Mouse (Mus musculus): ENCODE results near the gene Tspan7.
A peak's percentile ranks its signal among the peaks of the same experiment; 100 is the strongest.

Gene Tspan7

DNA sequence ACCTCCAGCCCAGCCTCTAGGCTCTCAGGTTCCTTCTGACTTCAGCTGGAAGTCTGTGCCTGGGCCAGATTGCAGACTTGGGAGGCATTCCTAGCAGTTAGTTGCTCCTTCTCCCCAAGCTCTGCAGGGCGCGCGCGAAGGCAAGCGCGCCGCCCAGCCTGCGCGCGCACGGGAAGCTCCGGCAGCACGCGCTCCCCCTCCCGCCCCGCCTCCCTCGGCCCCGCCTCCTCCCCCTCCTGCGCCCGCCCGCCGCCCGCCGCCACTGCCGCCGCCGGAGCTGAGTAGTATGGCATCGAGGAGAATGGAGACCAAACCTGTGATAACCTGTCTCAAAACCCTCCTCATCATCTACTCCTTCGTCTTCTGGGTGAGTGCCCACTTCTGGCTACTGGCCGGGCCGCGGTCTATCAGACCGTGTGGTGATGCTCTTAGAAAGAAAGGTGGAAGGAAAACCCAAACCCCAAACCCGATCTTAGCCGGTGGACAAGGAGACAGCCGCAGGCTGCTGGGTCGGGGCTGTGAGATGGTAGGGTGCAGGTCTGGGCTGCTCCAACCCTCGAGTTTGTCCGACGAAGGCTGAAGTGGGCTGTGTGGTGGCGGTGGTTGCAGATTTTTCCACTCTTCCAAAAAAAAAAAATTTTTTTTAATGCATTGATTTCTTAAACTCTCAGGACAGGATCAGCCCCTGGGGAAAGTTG, at the start of gene Tspan7:
TSS of gene Tspan7 (plus strand) at position 287 of the 698 bp plus-strand sequence.
- DNase-seq (ENCODE audit: low read depth, low spot score), result no peak

DNA sequence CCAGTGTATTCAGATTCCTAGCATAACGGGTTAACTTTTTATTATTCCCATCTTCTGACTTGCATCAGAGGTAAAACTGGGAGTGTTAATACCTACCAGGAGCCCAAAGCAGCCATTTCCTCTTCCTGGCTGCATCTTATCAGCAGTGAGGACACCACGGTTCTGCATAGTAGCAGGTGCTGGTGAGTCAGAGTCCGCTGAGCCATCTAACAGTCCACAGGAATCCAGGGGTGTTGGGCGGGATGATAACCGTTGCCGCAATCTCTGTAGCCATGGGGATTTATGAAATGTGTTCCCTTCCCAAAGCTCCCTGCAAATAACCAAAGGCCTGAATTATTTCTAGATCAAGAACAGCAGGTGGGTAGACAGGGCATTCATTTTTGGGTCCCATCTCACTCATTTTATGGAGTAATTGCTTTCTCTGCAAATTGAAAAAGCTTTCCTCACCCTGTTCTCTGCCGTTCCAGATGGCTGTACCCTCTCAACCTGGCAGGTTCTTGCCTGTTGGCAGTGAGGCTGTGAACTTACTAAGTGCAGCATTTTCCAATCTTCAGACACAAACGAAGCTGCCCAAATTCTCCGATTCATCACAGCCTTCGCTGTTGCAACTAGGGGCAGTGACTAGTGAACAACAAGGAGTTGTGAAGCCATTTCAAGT, 35.5 kb upstream of the Tspan7 start:
- DNase-seq (ENCODE audit: low read depth, low spot score), result no peak

DNA sequence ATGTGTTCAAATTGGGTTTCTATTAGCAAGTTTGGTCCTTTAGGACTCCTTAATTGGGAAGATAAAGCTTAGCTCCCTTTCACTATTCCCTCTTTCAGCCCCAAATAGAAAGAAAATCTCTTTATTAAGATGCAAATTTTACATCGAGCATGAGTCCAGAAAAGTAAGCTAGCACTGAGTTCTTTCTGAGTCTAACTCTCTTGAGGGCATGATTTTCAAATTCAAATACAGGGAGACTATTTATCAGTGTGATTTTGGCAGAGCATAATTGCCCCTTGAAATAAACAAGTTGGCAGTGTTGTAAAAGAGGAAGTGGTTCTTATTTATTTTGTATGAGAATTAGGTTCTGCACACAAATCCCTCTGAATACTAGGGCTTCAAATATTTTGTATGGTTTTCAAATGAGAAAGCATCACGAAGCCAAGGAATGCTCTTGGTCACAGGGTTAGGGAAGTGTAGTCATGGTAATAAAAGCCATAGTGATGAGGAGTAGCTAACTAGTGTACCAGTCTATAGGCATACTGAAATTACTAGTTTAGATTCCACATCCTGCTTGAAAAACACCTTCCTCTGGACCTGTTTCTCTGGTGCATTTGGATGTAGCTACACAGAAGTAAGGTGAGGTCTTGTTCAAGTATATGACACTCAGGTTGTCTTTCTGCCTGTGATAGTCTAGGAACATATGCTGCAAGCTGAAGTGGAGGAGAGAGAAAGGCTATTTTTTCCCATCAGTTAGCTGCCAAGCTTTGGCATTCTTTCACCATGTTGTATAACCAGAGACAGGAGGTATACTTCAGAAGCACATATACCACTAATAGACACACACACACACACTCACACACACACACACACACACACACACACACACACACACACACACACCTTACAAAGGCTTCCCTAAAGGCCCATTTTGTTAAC, 34.6 kb upstream of the Tspan7 start:
- DNase-seq (ENCODE audit: low read depth, low spot score), result peak; percentile 66

DNA sequence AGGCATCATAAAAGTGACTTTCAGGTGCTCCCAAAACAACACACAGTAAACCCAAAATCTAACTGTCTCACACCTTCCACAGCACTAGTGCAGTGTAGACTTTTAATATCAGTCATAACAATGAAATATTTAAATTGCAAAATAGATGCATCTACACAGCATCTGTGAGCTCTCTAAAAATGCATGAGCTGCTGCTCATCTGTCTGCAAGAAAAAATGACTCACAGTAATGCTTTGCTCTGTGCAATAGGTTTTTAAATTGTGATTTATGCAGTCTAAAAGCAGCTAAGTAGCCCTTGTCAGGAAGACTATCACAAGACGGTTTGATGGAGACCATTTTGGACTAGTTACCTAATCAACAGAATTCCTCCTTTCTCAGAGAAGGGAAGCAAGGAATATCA, 31.2 kb upstream of the Tspan7 start:
- DNase-seq (ENCODE audit: low read depth, low spot score), result no peak

DNA sequence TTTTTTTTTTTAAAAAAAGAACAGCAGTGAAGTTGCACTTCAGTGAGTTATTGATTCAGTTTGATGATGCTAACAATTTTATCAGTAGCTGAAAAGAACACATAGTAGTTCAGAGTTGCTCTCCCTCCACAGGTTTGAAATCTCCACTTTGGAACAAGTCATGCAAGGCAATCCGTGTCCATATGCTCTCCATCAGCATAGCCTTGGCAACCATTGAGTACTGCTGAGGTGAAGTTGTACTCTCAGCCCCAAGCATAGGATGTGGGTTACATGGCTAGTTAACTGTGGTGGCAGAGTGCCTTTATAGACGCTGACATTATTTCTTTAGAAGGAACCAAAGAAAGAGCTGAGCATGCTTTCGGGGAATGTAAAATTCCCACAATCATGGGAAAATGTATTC, 27.7 kb upstream of the Tspan7 start:
- DNase-seq (ENCODE audit: low read depth, low spot score), result no peak

DNA sequence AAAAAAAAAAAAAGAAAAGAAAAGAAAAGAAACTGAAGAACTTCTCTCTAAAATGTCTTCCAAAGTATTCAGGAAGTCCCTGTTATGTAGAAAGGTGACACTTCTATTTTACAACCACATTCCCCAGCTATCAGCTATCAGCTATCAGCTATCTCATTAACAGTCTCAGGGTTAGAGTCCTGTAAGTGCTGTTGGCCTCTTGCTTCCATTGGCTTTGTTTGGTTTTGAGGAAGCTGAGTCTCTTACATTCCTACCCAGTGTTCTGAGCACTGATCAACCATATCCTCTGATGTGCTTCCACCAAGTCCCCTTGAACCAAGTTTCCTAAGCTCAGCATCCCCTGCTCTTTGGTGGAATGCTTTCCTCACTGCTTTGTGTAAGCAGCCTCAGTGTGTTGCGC, 7.9 kb upstream of the Tspan7 start:
- no peak for DNase-seq (ENCODE audit: low read depth, low spot score)

DNA sequence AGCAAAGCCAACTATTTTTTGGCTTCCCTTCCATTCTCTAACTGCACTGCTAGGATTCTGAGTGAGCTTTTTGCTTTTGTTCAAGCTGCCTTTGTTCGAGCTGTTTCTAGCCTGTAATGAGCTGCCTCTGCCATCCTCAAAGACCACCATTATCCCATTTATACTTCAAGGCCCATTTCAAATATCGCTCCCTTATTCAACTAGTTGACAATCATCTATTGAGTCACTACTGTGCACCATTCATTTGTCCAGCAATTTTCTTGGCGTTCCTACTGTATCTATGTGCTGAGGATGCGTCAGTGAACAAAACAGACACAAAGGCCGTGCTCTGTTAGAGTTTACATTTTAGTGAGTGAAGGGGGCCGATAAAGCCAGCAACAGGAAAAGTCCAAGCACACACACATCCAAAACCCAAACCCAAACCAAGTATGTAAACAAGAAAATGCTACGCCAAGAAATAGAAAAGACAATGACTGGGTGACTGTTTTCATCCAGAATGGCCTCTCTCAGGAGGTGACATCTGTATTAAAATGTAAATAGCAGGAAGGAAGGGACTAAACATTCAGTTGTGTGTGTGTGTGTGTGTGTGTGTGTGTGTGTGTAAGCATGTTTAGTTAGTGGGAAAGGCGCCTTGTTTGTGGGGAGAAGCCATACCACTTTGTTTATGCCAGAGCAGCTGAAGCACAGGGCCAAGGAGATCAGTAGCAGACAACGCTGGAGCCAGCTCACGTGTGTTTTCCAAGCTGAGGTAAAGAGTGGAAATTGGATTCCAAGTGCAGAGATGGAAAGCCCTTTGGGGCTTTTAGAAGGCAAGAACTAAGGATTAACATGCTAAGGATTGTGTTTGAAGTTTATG, 5.7 kb upstream of the Tspan7 start:
- DNase-seq (ENCODE audit: low read depth, low spot score), result peak; percentile 26

DNA sequence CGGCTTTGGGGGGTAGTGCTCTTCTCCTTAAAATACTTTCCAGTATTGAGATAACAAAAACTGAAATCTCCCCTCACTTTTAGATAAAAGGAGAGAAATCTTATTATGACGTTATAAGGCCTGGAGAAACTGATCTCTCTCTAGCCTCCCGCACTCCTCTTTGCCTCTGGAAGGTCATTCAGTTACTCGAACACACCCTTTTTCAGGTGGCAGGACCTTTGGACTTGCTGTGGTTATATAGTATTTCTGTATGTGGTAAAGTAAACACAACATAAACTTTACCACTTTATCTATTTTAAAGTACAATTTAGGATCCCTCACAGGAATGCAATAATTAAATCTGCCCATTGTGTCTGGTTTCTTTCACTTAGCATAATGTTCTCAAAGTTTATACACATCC, 5.0 kb upstream of the Tspan7 start:
- DNase-seq (ENCODE audit: low read depth, low spot score), result no peak

DNA sequence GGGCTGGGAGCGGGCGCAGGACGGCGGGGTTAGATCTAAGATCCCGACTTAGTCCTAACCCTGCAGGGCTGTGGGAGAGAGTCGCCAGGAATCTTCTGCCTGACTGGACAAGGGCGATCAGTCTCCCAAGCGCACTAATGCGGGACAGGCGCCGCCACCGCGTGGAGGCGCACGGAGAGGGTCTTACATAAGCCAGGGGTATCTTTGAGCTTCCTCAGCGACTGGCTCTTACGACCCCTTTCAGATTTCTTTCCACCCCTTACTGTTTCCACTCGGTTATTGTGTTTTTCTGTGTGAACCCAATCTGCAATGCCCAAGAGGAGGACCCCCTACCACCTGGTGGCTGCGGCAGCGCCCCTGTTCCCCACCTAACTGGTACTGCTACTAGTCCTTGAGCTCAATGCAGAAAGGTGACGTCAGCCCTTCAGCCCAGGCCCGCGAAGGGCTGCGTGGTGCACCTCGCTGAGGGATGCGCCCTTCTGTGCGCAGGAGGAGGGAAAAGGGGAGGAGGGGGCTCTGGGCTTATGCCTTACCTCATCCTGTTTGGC, 780 bp downstream of the Tspan7 start:
- DNase-seq (ENCODE audit: low read depth, low spot score), result peak; percentile 61

DNA sequence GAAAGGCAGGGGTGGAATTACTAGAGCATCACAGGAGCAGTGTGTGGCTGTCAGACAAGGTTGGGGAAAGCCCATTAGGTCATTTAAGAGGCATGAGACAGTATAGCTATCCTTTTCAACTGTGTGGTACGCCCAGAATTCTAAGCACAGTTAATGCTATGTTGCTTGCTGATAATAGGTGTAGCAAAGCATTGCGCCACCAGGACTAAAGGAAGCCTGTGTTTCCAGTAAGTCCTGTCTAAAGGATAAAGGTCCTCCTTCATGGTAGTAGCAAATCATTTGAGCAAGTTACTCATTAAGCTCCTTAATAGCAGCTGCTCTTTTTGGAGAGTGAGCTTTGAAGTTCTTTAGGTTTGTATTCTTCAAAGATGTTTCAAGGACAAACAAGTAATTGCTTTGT, 13.6 kb downstream of the Tspan7 start:
- no peak for DNase-seq (ENCODE audit: low read depth, low spot score)

DNA sequence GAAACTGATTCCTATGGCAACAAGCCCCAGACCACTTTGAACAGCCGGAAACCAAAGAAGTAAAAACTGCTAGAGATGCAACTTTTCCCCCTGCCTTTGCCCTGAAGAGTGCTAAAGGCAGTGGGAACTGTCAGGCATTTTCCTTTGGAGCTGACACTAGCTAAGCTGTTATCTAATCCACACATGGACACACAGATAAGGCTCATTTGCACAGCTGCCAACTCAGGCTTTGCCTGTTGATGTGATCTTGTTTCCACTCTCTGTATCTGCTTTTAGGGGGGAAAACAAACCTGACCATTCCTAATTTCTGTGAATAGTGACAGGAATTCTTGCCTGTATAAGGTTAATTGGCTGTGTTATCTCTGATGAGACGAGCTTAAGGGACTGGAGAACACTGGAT, 17.7 kb downstream of the Tspan7 start:
- DNase-seq (ENCODE audit: low read depth, low spot score), result no peak

DNA sequence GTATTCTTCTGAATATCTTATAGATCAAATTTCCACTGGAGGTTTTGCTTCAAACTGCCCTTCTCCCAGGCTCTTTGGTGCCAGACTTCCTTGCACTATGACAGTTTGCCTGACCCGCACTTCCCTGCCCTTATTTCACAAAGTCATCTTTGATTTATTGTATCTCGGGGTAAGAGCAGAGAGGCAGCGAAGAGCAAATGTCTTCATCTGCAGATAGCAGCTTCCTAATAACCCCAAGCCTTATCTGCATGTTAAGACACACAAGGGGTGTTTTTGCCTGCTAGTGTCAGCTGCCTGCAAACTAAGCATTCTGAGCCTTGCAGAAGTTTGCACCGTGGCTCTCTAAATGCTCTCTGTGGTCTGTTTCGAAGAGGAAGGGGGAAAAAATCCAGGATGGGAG, 29.5 kb downstream of the Tspan7 start:
- no peak for DNase-seq (ENCODE audit: low read depth, low spot score)

DNA sequence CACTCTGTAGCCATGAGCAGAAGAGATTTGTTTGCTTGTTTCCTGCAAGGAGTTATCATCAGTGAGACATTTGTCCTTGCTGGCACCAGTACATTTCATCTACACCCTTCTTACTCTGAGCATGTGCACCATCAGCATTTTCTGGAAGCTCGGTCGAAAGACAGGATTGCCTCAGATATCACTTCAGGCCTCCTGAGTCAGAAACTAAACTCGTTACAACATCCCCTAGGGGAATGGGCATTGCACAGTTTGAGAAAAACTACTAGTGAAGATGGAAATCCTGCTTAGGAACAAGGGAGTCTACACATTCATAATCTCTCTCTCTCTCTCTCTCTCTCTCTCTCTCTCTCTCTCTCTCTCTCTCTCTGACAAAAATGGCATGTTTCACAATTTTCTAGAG, 30.0 kb downstream of the Tspan7 start:
- no peak for DNase-seq (ENCODE audit: low read depth, low spot score)

DNA sequence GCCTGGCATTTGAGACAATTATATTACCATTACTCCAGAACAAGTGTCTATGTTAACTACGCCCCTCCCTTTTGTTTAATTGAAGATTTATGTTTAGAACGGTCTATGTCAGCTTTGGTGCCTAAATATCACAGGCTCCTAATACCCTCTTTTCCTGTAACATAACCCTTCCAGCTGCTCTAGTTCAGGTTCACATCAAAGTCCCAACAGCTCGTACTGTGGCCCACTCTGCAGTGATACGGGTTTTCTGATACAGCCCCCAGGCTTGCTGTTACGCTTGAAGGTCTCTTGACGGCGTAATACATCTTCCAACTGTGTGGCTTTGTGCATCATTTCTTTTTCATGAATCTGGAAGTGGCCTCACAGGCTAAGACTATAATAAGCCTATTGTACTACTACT, 31.5 kb downstream of the Tspan7 start:
- DNase-seq (ENCODE audit: low read depth, low spot score), result no peak

DNA sequence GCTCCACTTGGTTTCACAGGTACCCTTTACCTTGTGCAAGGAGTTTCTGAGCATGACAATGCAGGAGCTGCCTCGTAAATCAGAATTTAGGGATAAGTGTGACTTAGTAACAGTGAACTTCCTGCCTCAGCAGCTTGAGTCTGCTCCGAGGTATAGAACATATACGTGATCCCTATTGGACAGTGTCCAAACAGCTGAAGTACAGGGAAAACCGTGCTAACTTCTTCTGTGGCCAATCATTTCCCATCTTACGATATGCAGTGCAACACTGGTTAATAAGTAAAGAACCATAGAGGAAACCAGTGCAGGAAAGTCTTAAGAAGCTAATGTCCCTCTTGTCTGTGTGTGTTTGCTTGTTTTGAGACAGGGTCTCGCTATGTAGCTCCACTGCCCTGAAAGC, 32.0 kb downstream of the Tspan7 start:
- no peak for DNase-seq (ENCODE audit: low read depth, low spot score)

DNA sequence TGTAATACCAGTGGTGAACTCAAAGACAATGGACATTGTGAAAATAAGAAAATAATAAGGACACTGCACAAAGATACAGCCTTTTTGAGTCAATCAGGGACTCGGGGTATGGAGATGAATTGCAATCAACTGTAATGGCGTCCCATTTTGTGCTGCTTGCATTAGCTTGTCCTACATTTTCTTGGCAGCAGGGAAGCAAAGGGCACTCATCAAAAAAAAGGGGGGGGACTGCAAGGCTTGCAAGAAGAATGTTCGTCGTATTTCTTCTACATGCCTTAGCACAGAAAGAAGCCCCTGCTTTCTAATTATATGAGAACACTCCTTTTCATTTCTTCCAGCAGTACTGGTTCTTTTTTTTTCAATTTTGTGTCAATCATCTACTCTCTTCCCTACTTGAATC, 32.8 kb downstream of the Tspan7 start:
- no peak for DNase-seq (ENCODE audit: low read depth, low spot score)

DNA sequence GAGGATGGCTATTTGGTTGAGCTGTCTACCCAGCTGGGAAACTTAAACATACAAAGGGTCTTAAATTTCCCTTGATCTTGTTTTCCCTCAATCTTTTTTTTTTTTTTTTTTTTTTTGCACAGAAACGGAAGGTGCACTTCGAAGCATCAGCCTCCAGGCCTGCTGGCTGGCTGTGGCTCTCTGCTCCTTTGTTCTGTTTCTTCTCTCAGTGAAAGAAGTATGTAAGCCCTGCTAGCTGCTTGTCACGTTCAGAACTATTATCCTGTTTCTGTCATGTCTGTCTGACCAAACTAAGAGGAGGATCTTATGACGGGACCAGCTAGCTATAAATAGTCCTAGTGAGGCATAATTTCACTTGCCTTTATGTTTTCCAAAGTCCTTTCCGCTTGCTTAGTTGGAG, 33.6 kb downstream of the Tspan7 start:
- DNase-seq (ENCODE audit: low read depth, low spot score), result no peak

DNA sequence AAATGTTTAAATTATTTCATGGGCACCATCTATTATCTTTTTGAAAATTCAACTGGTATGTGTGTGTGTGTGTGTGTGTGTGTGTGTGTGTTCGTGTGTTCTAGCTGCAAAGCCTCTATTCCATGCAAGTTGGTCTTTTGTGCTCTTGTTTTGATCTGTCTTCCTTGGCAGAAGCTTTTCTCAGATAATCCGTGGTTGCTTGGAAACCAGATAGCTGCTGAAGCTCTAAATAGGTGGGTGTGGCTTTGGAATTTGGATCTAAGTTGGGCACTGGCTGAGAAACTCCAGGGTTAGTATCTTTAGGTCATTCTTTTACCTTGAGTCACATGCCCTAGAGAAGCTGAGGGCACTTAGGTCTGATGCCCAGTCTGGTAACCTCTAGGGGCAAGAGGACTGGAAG, 50.5 kb downstream of the Tspan7 start:
- no peak for DNase-seq (ENCODE audit: low read depth, low spot score)

DNA sequence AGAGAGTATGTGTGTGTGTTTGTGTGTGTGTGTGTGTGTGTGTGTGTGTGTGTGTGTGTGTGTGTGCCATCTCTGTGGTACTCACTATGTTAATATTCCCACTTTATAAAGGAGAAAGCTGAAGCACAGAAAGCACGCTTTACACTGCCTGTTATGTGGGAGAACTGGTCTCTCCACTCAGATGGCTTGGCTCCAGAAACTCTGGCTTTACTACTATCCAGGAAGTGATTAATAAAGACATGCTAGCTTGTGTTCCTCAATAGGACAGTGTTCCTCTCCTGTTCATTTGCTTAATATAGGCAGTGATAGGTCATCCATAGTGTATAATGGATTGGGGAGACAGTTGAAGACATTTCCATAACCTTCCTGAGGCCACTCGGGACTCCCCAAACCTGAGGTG, 54.1 kb downstream of the Tspan7 start:
- no peak for DNase-seq (ENCODE audit: low read depth, low spot score)

DNA sequence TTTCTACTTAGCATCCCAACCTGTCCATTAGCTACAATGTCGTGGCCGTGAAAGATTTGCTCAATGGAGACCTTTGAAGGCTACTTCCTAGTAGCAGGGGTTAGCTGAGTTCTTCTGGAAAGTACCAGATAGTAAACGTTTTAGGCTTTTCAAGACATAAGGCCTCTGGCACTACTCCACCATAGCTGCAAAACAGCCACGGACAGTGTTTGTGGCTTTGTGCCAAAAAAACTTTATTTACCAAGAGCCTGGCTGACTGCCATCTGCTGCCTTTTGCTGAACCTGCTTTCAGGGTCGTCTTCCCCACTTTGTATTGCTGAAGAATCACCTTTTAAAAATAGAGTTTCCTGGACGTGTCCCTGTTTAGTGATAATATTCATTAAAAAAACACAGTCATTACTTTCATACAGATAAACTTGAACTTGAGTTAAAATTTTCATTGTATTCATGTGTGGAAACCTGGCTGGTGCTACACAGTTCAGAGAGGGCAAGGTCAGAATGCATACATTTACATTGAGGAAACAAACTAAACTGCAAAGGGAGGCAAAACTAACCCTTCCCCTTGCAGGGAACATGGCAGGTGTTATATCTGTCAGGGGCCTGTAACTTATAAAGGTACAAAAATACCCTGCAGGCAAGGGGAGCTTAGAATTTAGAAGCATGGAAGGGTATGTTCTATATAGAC, 54.7 kb downstream of the Tspan7 start:
- no peak for DNase-seq (ENCODE audit: low read depth, low spot score)

DNA sequence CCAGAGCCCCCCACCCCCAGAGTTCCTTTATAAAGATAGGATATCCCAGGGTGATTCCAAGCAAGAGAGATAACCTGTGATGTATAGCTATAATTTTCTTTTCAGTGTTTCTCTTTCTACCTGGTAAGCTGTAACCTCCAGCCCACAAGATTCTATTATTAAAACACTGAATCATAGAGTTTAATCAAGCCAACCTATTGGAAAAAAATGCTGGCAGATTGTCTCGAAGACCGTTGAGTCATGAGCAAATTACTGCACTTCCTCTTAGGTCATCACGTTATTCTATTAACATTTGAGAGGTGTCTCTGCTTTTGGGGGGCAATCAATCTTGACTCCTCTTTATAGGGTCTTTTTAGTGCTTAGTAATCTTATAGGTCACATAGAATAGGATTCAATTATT, 61.9 kb downstream of the Tspan7 start:
- DNase-seq (ENCODE audit: low read depth, low spot score), result no peak
